Comparison of ENCODE assay signal across 8 mouse cellular contexts in the genomic region with DNA sequence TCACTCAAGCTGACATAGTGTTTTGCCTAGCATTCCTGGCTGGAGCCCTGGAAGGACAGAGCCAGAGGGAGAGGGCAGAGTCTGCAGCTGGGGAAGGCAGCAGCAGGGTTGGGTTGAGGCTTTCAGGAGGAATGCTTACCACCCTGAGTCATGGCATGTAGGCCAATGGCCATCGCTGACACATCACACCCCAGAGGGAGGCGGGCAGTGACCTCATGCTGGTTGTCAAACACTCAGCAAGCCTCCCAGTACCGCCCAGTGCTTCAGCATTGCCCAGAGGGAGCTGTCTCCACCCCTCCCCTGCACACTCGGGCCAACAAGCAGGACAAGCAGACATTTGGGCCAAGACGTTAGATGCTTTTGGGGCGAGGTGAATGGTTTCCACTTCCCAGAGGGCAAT. TPM values are rescaled to one million over a fixed set of nuclear protein-coding genes. Genes with fewer than 3 reads are reported as not detected.
DNase-seq lines count a peak whose midpoint lies in the region; ATAC-seq lines count a peak whose summit lies in the region.

No protein-coding gene starts in this region.

- no peaks in the 10 kb centered on the region for H3K27me3 ChIP-seq in lung, embryonic 15.5 days
- H3K27me3 ChIP-seq in hindbrain, embryonic 13.5 days = no peaks in the 10 kb centered on the region
- no peaks in the 10 kb centered on the region for H3K27me3 ChIP-seq in neural tube, embryonic 15.5 days (replicated peaks)

- H3K4me1 ChIP-seq in brown adipose tissue, adult 24 weeks (ENCODE audit: control insufficient read depth, insufficient read depth, insufficient read length, low read length) = no peaks in the 10 kb centered on the region; the same call in 1 of the 2 replicates
- H3K4me1 ChIP-seq in lung, embryonic 15.5 days = peaks cover 23% of the 10 kb centered on the region
- peaks cover 11% of the 10 kb centered on the region for H3K4me1 ChIP-seq in hindbrain, embryonic 13.5 days (replicated peaks)
- peaks cover 4% of the 10 kb centered on the region; the same call in 1 of the 2 replicates for H3K4me1 ChIP-seq in neural tube, embryonic 15.5 days

- no peak overlapping the region for H3K4me2 ChIP-seq in lung, embryonic 15.5 days
- H3K4me2 ChIP-seq in hindbrain, embryonic 13.5 days = no peak overlapping the region
- H3K4me2 ChIP-seq in neural tube, embryonic 15.5 days = no peak overlapping the region

- H3K4me3 ChIP-seq in brown adipose tissue, adult 24 weeks (ENCODE audit: insufficient read depth, low read depth, low read length) = no peak overlapping the region
- no peak overlapping the region for H3K4me3 ChIP-seq in lung, embryonic 15.5 days
- H3K4me3 ChIP-seq in hindbrain, embryonic 13.5 days = no peak overlapping the region
- no peak overlapping the region for H3K4me3 ChIP-seq in neural tube, embryonic 15.5 days (replicated peaks)

- peak overlapping the region; percentile 43 for H3K27ac ChIP-seq in brown adipose tissue, adult 24 weeks (replicated peaks; ENCODE audit: low read depth, low read length)
- no peak overlapping the region for H3K27ac ChIP-seq in lung, embryonic 15.5 days
- H3K27ac ChIP-seq in hindbrain, embryonic 13.5 days = no peak overlapping the region
- no peak overlapping the region for H3K27ac ChIP-seq in neural tube, embryonic 15.5 days (replicated peaks)

- H3K36me3 ChIP-seq in lung, embryonic 15.5 days = no peaks in the 10 kb centered on the region
- no peaks in the 10 kb centered on the region for H3K36me3 ChIP-seq in hindbrain, embryonic 13.5 days
- H3K36me3 ChIP-seq in neural tube, embryonic 15.5 days = no peaks in the 10 kb centered on the region

- no peaks in the 10 kb centered on the region for H3K9me3 ChIP-seq in lung, embryonic 15.5 days
- no peaks in the 10 kb centered on the region for H3K9me3 ChIP-seq in hindbrain, embryonic 13.5 days
- H3K9me3 ChIP-seq in neural tube, embryonic 15.5 days (replicated peaks) = no peaks in the 10 kb centered on the region

- no peak overlapping the region for H3K9ac ChIP-seq in lung, embryonic 15.5 days
- no peak overlapping the region for H3K9ac ChIP-seq in hindbrain, embryonic 13.5 days
- H3K9ac ChIP-seq in neural tube, embryonic 15.5 days (replicated peaks) = no peak overlapping the region

- 23% methylated on average over 6 of the region's 6 CpGs for whole genome bisulfite sequencing in lung, embryonic 15.5 days
- 50% methylated on average over 6 of the region's 6 CpGs for WGBS in hindbrain, embryonic 13.5 days
- 37% methylated on average over 6 of the region's 6 CpGs for WGBS in neural tube, embryonic 15.5 days

- DNase-seq in 416B (ENCODE audit: low read depth) = peak; percentile 78
- peak; percentile 75 to 80 for DNase-seq in heart, postnatal 36 days
- no peak for DNase-seq in cerebellum, postnatal 25 days
- no peak for DNase-seq in cerebellum, postnatal 10 days

- intact Hi-C loops in heart, postnatal 36 days (cut with DNase I) = no loop called here

- ATAC-seq in lung, embryonic 15.5 days (ENCODE audit: borderline replicate concordance, extremely low read depth, low FRiP score, low TSS enrichment) = peak; percentile 64; the same call in 1 of the 2 replicates
- ATAC-seq in hindbrain, embryonic 13.5 days (ENCODE audit: low FRiP score) = no peak
- ATAC-seq in neural tube, embryonic 15.5 days (ENCODE audit: low FRiP score) = no peak

RNA-seq across cellular contexts. Expression of gene Slc25a33, which starts 46.5 kb away (rescaled TPM):
- polyA plus RNA-seq in brown adipose tissue, adult 24 weeks (2012; ENCODE audit: insufficient read depth, insufficient read length, missing spikeins) = 24.0 and 24.2 TPM in 2 replicates
- 10 to 100 TPM; 27.0 to 45.2 TPM for total RNA-seq in heart, postnatal 36 days (2021)
- polyA plus RNA-seq in lung, embryonic 15.5 days (2015; fragmentation: Nextera tagmentation; extraction: Ambion mirVana) = 8.5 and 8.7 TPM in 2 replicates
- polyA plus RNA-seq in hindbrain, embryonic 13.5 days (2015; fragmentation: Nextera tagmentation; extraction: Ambion mirVana) = 27.6 and 28.3 TPM in 2 replicates
- 35.8 and 46.3 TPM in 2 replicates for polyA plus RNA-seq in neural tube, embryonic 15.5 days (2015; fragmentation: Nextera tagmentation; extraction: Ambion mirVana)

Comparison
In these comparisons a context has a peak if more than half of its experiments do, and no peak if none do; other contexts are left out.
1. DNase-seq: peak in 416B (single experiment) and heart, postnatal 36 days (2 of 2); none in cerebellum, postnatal 25 days (0 of 2) and cerebellum, postnatal 10 days (0 of 2).